Mouse (Mus musculus): ENCODE measurements around the gene Opn3. TPM values are rescaled to one million over a fixed set of nuclear protein-coding genes. Genes with fewer than 3 reads are reported as not detected.

Gene Opn3
- polyA plus RNA-seq, 1 experiment from 2014 or later, result 12.6 TPM

- H3K36me3 ChIP-seq (ENCODE audit: control insufficient read depth, insufficient read depth, low read length), result no peaks in the 10 kb centered on the region
- H3K9ac ChIP-seq (replicated peaks; ENCODE audit: low read depth, low read length), result no peak overlapping the region
- ATAC-seq (ENCODE audit: insufficient number of reproducible peaks, insufficient read depth, low FRiP score, low read depth), result no peak
- no peak overlapping the region for H3K4me2 ChIP-seq (replicated peaks; ENCODE audit: low read depth, low read length)
- no peak overlapping the region for H3K4me3 ChIP-seq (ENCODE audit: low read depth, low read length)
- H3K4me1 ChIP-seq (ENCODE audit: control insufficient read depth, insufficient read depth, low read length), result no peaks in the 10 kb centered on the region
- WGBS, result 61% methylated on average over 3 of the region's 3 CpGs
- no peaks in the 10 kb centered on the region for H3K27me3 ChIP-seq (ENCODE audit: control insufficient read depth, insufficient read depth, low read length)
- H3K27ac ChIP-seq (ENCODE audit: low read length), result no peak overlapping the region
- no peaks in the 10 kb centered on the region for H3K9me3 ChIP-seq (ENCODE audit: control insufficient read depth, low read depth, low read length)
These were observed 6.8 kb upstream of the Opn3 start for GRCm38 (mm10) chr1:175699375-175699774.

GRCm38 (mm10) chr1:175698293-175698692 lies 5.7 kb upstream of the Opn3 start, which contains the start of gene Wdr64:
Wdr64 (plus strand) TSS chr1:175698593.
- 88% methylated on average over 1 of the region's 1 CpGs for WGBS
- Histone ChIP-seq H3K27me3 (ENCODE audit: control insufficient read depth, insufficient read depth, low read length) (no peaks in the 10 kb centered on the region), H3K9me3 (ENCODE audit: control insufficient read depth, low read depth, low read length) (no peaks in the 10 kb centered on the region), H3K4me2 (replicated peaks; ENCODE audit: low read depth, low read length) (no peak within 1 kb of the TSS), H3K4me3 (ENCODE audit: low read depth, low read length) (no peak within 1 kb of the TSS), H3K4me1 (ENCODE audit: control insufficient read depth, insufficient read depth, low read length) (0 out of 2 replicates have a peak, but pooled peaks cover 3% of the 10 kb centered on the region), H3K36me3 (ENCODE audit: control insufficient read depth, insufficient read depth, low read length) (no peaks in the 10 kb centered on the region), H3K9ac (replicated peaks; ENCODE audit: low read depth, low read length) (no peak within 1 kb of the TSS), H3K27ac (ENCODE audit: low read length) (no peak within 1 kb of the TSS)
- no peak for ATAC-seq (ENCODE audit: insufficient number of reproducible peaks, insufficient read depth, low FRiP score, low read depth)

- Histone ChIP-seq H3K9me3 (ENCODE audit: control insufficient read depth, low read depth, low read length) (no peaks in the 10 kb centered on the region), H3K27ac (ENCODE audit: low read length) (peak overlapping the region; percentile 55; the same call in 1 of the 2 replicates), H3K9ac (replicated peaks; ENCODE audit: low read depth, low read length) (no peak overlapping the region), H3K36me3 (ENCODE audit: control insufficient read depth, insufficient read depth, low read length) (no peaks in the 10 kb centered on the region), H3K4me3 (ENCODE audit: low read depth, low read length) (peak overlapping the region; percentile 80), H3K4me2 (replicated peaks; ENCODE audit: low read depth, low read length) (peak overlapping the region; percentile 49), H3K27me3 (ENCODE audit: control insufficient read depth, insufficient read depth, low read length) (no peaks in the 10 kb centered on the region), H3K4me1 (ENCODE audit: control insufficient read depth, insufficient read depth, low read length) (peaks cover 3% of the 10 kb centered on the region; the same call in 1 of the 2 replicates)
- WGBS, result 35% methylated on average over 12 of the region's 12 CpGs
- no peak for ATAC-seq (ENCODE audit: insufficient number of reproducible peaks, insufficient read depth, low FRiP score, low read depth)
These were observed 919 bp upstream of the Opn3 start for GRCm38 (mm10) chr1:175693429-175693960.

- 0% methylated on average over 17 of the region's 17 CpGs for WGBS
- H3K4me2 ChIP-seq (replicated peaks; ENCODE audit: low read depth, low read length), result peak overlapping the region; percentile 49
- no peaks in the 10 kb centered on the region for H3K27me3 ChIP-seq (ENCODE audit: control insufficient read depth, insufficient read depth, low read length)
- H3K36me3 ChIP-seq (ENCODE audit: control insufficient read depth, insufficient read depth, low read length), result no peaks in the 10 kb centered on the region
- H3K27ac ChIP-seq (ENCODE audit: low read length), result peak overlapping the region; percentile 55; the same call in 1 of the 2 replicates
- H3K9me3 ChIP-seq (ENCODE audit: control insufficient read depth, low read depth, low read length), result no peaks in the 10 kb centered on the region
- peak overlapping the region; percentile 80 for H3K4me3 ChIP-seq (ENCODE audit: low read depth, low read length)
- no peak for ATAC-seq (ENCODE audit: insufficient number of reproducible peaks, insufficient read depth, low FRiP score, low read depth)
- H3K9ac ChIP-seq (replicated peaks; ENCODE audit: low read depth, low read length), result no peak overlapping the region
- H3K4me1 ChIP-seq (ENCODE audit: control insufficient read depth, insufficient read depth, low read length), result peaks cover 3% of the 10 kb centered on the region; the same call in 1 of the 2 replicates
These were observed 403 bp upstream of the Opn3 start for GRCm38 (mm10) chr1:175692997-175693361.

- Histone ChIP-seq H3K9me3 (ENCODE audit: control insufficient read depth, low read depth, low read length) (no peaks in the 10 kb centered on the region), H3K9ac (replicated peaks; ENCODE audit: low read depth, low read length) (peak overlapping the region; percentile 74), H3K27ac (ENCODE audit: low read length) (peak overlapping the region; percentile 66), H3K36me3 (ENCODE audit: control insufficient read depth, insufficient read depth, low read length) (no peaks in the 10 kb centered on the region; the same call in 1 of the 2 replicates), H3K4me2 (replicated peaks; ENCODE audit: low read depth, low read length) (peak overlapping the region; percentile 81), H3K27me3 (ENCODE audit: control insufficient read depth, insufficient read depth, low read length) (no peaks in the 10 kb centered on the region), H3K4me3 (ENCODE audit: low read depth, low read length) (peak overlapping the region; percentile 80), H3K4me1 (ENCODE audit: control insufficient read depth, insufficient read depth, low read length) (peaks cover 3% of the 10 kb centered on the region; the same call in 1 of the 2 replicates)
- WGBS, result 2% methylated on average over 22 of the region's 22 CpGs
- ATAC-seq (ENCODE audit: insufficient number of reproducible peaks, insufficient read depth, low FRiP score, low read depth), result no peak
These were observed 810 bp downstream of the Opn3 start for GRCm38 (mm10) chr1:175691686-175692245.

GRCm38 (mm10) chr1:175680995-175681394 lies 11.6 kb downstream of the Opn3 start:
- Histone ChIP-seq H3K9ac (replicated peaks; ENCODE audit: low read depth, low read length) (no peak overlapping the region), H3K4me1 (ENCODE audit: control insufficient read depth, insufficient read depth, low read length) (no peaks in the 10 kb centered on the region), H3K27ac (ENCODE audit: low read length) (no peak overlapping the region), H3K4me3 (ENCODE audit: low read depth, low read length) (no peak overlapping the region), H3K9me3 (ENCODE audit: control insufficient read depth, low read depth, low read length) (no peaks in the 10 kb centered on the region), H3K36me3 (ENCODE audit: control insufficient read depth, insufficient read depth, low read length) (no peaks in the 10 kb centered on the region; the same call in 1 of the 2 replicates), H3K4me2 (replicated peaks; ENCODE audit: low read depth, low read length) (no peak overlapping the region), H3K27me3 (ENCODE audit: control insufficient read depth, insufficient read depth, low read length) (no peaks in the 10 kb centered on the region)
- ATAC-seq (ENCODE audit: insufficient number of reproducible peaks, insufficient read depth, low FRiP score, low read depth), result no peak
- 72% methylated on average over 6 of the region's 6 CpGs for WGBS

GRCm38 (mm10) chr1:175677459-175677858 lies 15.1 kb downstream of the Opn3 start:
- no peak overlapping the region for H3K27ac ChIP-seq (ENCODE audit: low read length)
- no peaks in the 10 kb centered on the region for H3K36me3 ChIP-seq (ENCODE audit: control insufficient read depth, insufficient read depth, low read length)
- H3K9ac ChIP-seq (replicated peaks; ENCODE audit: low read depth, low read length), result no peak overlapping the region
- H3K4me3 ChIP-seq (ENCODE audit: low read depth, low read length), result no peak overlapping the region
- no peaks in the 10 kb centered on the region for H3K4me1 ChIP-seq (ENCODE audit: control insufficient read depth, insufficient read depth, low read length)
- no peak for ATAC-seq (ENCODE audit: insufficient number of reproducible peaks, insufficient read depth, low FRiP score, low read depth)
- H3K9me3 ChIP-seq (ENCODE audit: control insufficient read depth, low read depth, low read length), result no peaks in the 10 kb centered on the region
- 79% methylated on average over 6 of the region's 6 CpGs for WGBS
- no peak overlapping the region for H3K4me2 ChIP-seq (replicated peaks; ENCODE audit: low read depth, low read length)
- no peaks in the 10 kb centered on the region for H3K27me3 ChIP-seq (ENCODE audit: control insufficient read depth, insufficient read depth, low read length)

GRCm38 (mm10) chr1:175675116-175675515 lies 17.5 kb downstream of the Opn3 start:
- Histone ChIP-seq H3K36me3 (ENCODE audit: control insufficient read depth, insufficient read depth, low read length) (no peaks in the 10 kb centered on the region), H3K27ac (ENCODE audit: low read length) (no peak overlapping the region), H3K4me2 (replicated peaks; ENCODE audit: low read depth, low read length) (no peak overlapping the region), H3K9ac (replicated peaks; ENCODE audit: low read depth, low read length) (no peak overlapping the region), H3K27me3 (ENCODE audit: control insufficient read depth, insufficient read depth, low read length) (no peaks in the 10 kb centered on the region), H3K9me3 (ENCODE audit: control insufficient read depth, low read depth, low read length) (no peaks in the 10 kb centered on the region), H3K4me1 (ENCODE audit: control insufficient read depth, insufficient read depth, low read length) (no peaks in the 10 kb centered on the region), H3K4me3 (ENCODE audit: low read depth, low read length) (no peak overlapping the region)
- 81% methylated on average over 6 of the region's 6 CpGs for WGBS
- ATAC-seq (ENCODE audit: insufficient number of reproducible peaks, insufficient read depth, low FRiP score, low read depth), result no peak

Data from stomach, embryonic 14.5 days (tissue).